Mouse (Mus musculus) forebrain, postnatal 0 days (tissue): ENCODE measurements at regions not wholly inside any gene's neighbourhood (a gene's known extent, or its start where the extent isn't known, plus 50 kb on each side); places are given as distances from the start of the nearest gene placed in this dataset.
A peak's percentile ranks its signal among the peaks of the same experiment; 100 is the strongest.

ENCODE experiments used
- ATAC-seq: fragments of 200-750 bp; cut with Nextera tagmentation; 2 replicates; pipeline ENCODE4 v1.8.0; 2017; ENCODE audit warnings: mild to moderate bottlenecking, moderate library complexity
- DNase-seq: peaks from one replicate; pipeline ENCODE4 v3.0.0-alpha.2; 2015
- H3K27ac ChIP-seq: fragments of 300-500 bp; sonication (generic); 2 replicates; pipeline ENCODE4 v1.5.1; 2014; ENCODE audit warnings: low read depth, mild to moderate bottlenecking, antibody characterized with exemption, low read length, moderate library complexity, mixed read lengths
- H3K27me3 ChIP-seq: fragments of 300-500 bp; sonication (generic); 2 replicates; pipeline ENCODE4 v1.6.1; 2014; ENCODE audit warnings: mild to moderate bottlenecking, low read length, mixed read lengths; ENCODE audit not compliant: insufficient read depth
- H3K36me3 ChIP-seq: fragments of 300-500 bp; sonication (generic); 2 replicates; pipeline ENCODE4 v1.6.1; 2014; ENCODE audit warnings: mild to moderate bottlenecking, moderate library complexity; ENCODE audit not compliant: insufficient read depth
- H3K4me1 ChIP-seq: fragments of 300-500 bp; sonication (generic); 2 replicates; pipeline ENCODE4 v1.6.1; 2014; ENCODE audit warnings: antibody characterized with exemption; ENCODE audit not compliant: insufficient read depth
- H3K4me2 ChIP-seq: fragments of 300-500 bp; sonication (generic); 2 replicates; pipeline ENCODE4 v1.6.1; 2014; ENCODE audit warnings: low read depth, mild to moderate bottlenecking, moderate library complexity
- H3K4me3 ChIP-seq: fragments of 300-500 bp; sonication (generic); 2 replicates; pipeline ENCODE4 v1.5.1; 2014; ENCODE audit warnings: low read depth, low read length, mixed read lengths
- H3K9ac ChIP-seq: fragments of 300-500 bp; sonication (generic); 2 replicates; pipeline ENCODE4 v1.6.1; 2014; ENCODE audit warnings: mild to moderate bottlenecking
- H3K9me3 ChIP-seq: fragments of 300-500 bp; sonication (generic); 2 replicates; pipeline ENCODE4 v1.6.1; 2016; ENCODE audit warnings: low read length
- CTCF ChIP-seq: sonication (generic); IDR thresholded peaks from 2 replicates; pipeline ENCODE4 v1.5.1; 2016; ENCODE audit warnings: antibody characterized with exemption, control low read depth, low read depth
- WGBS: fragments of 180-500 bp; shearing (Covaris S2); extraction: QIAGEN DNeasy Blood & Tissue Kit; methylation state at CpG from one replicate; pipeline ENCODE4 v1.1.7; 2014; 5-methylcytosine and 5-hydroxymethylcytosine counted together

DNA sequence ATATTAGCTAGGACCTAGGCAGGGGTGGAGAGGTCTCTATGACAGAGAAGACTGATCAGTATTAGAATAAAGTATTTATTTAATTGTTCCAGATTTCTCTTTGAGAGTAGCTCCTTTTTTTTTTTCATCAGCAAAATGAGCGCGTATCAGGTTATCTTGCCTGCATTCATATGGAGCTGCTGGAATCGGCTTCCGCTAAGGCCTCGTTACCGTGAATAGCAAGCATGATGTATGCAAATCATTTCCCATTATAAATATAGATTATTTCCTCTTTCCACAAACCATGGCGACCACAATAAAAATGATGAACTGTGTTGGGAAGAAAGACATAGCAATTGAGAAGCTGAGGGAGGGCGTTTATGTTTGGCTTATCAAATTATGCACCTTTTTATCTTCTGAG, 476.7 kb downstream of the Tmem132b start:
- H3K27me3 ChIP-seq, result no peaks in the 10 kb centered on the region
- no peaks in the 10 kb centered on the region for H3K36me3 ChIP-seq
- ATAC-seq (peak; percentile 47; the same call in 1 of the 2 replicates), DNase-seq (peak; percentile 41)
- H3K4me1 ChIP-seq, result peaks cover 10% of the 10 kb centered on the region; the same call in 1 of the 2 replicates
- H3K4me3 ChIP-seq, result no peak overlapping the region
- TF ChIP-seq CTCF, result no peak
- no peaks in the 10 kb centered on the region for H3K9me3 ChIP-seq
- 31% methylated on average over 8 of the region's 8 CpGs for WGBS
- no peak overlapping the region for H3K9ac ChIP-seq
- H3K4me2 ChIP-seq, result no peak overlapping the region
- 0 out of 2 replicates have a peak overlapping the region, but pooled peaks have one; percentile 29 for H3K27ac ChIP-seq

DNA sequence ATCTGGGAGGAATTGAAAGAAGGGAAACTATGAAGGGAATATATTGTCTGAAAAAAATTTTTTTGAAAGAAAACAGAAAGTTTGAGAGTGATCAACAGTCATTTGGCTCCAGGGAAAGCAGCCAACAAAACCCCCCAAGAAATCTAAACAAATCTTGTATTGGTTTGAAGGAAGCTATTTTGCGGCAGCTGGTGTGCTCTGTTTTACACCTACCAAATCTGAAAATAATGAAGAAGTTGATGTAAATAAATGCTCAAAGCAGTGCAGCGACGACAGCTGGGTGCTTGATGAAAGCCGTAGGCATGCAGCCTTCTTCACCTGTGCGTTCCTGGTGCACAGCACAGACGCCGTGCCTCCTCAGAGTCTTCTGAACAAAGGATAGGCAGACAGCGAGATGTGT, 488.2 kb downstream of the Tmem132b start:
- Histone ChIP-seq H3K4me2 (no peak overlapping the region), H3K4me3 (no peak overlapping the region), H3K27ac (no peak overlapping the region), H3K9me3 (no peaks in the 10 kb centered on the region), H3K4me1 (no peaks in the 10 kb centered on the region), H3K9ac (no peak overlapping the region), H3K27me3 (no peaks in the 10 kb centered on the region), H3K36me3 (no peaks in the 10 kb centered on the region)
- 77% methylated on average over 8 of the region's 8 CpGs for WGBS
- peak; percentile 21 for DNase-seq
- no peak for TF ChIP-seq CTCF
- no peak for ATAC-seq

DNA sequence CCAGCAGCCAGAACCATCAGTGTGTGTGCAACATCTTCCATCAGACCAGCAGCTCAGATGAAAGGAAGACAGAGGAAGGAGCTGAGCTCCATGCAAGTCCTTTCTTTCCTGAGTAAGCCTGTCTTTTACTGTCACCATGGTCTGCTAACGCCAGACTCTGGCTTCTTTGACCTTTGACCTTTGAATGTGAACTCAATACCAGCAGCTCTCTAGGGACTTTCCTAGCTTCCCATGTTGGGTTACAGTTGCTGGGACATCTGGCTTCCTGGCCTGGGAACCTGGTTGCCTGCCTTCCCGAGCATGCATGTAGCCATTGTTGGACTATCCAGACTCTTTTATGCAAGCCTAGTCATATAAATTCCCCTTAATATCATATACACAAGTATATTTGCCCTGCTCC, 492.3 kb downstream of the Tmem132b start:
- Histone ChIP-seq H3K27ac (no peak overlapping the region), H3K4me3 (no peak overlapping the region)
- no peak for TF ChIP-seq CTCF

DNA sequence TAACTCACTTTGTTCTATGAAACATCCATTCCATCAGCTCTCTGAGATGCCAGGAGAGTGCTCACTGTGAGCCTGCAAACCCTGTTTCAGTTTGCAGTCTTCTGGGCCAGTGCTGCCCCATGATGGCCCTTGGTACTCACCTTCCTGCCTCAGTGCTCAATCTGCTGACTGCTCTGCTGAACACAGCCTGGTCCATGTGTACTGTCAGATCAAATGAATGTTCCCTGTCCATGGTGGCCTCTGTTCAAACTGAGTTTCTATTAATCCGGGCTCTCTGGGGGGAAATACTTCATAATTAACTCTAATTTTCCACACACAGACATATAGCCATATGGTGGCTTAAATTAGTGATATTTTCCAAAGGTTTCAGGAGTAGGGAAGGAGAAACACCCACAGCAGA, 503.3 kb downstream of the Tmem132b start:
- no peak for TF ChIP-seq CTCF
- 63% methylated on average over 1 of the region's 1 CpGs for WGBS
- Histone ChIP-seq H3K27ac (no peak overlapping the region), H3K9ac (no peak overlapping the region), H3K4me3 (no peak overlapping the region), H3K27me3 (no peaks in the 10 kb centered on the region), H3K4me1 (no peaks in the 10 kb centered on the region), H3K9me3 (no peaks in the 10 kb centered on the region), H3K36me3 (no peaks in the 10 kb centered on the region), H3K4me2 (no peak overlapping the region)
- DNase-seq (no peak), ATAC-seq (no peak)

More for the DNA sequence above, 492.3 kb downstream of the Tmem132b start:
- Histone ChIP-seq H3K36me3 (no peaks in the 10 kb centered on the region), H3K27me3 (no peaks in the 10 kb centered on the region), H3K9ac (no peak overlapping the region), H3K4me2 (no peak overlapping the region), H3K9me3 (no peaks in the 10 kb centered on the region), H3K4me1 (no peaks in the 10 kb centered on the region)
- ATAC-seq (no peak), DNase-seq (no peak)
- WGBS, result 50% methylated on average over 2 of the region's 2 CpGs

DNA sequence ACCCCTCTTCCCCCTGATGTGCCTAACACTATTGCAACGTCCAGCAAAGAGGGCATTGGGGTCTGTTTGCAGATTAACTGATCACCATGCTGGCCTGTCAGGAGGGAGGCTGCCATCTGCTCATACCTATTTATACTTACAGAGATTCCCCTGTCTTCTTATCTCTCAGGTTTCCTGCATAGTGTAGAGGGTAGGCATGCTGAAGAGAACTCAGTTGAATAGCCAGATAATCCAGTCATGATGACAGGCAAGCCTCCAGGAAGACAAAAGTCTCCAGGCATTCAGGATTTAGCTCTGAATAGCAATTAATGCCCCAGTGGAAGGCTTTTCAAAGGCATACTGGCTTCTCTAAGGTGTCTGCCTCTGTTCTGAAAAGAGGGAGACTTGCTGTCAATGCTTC, 505.1 kb downstream of the Tmem132b start:
- TF ChIP-seq CTCF, result no peak
- H3K4me3 ChIP-seq, result no peak overlapping the region
- no peaks in the 10 kb centered on the region for H3K4me1 ChIP-seq
- no peaks in the 10 kb centered on the region for H3K36me3 ChIP-seq
- ATAC-seq (no peak), DNase-seq (no peak)
- 0% methylated on average over 1 of the region's 1 CpGs for WGBS
- H3K9ac ChIP-seq, result no peak overlapping the region
- no peak overlapping the region for H3K27ac ChIP-seq
- H3K9me3 ChIP-seq, result no peaks in the 10 kb centered on the region
- no peaks in the 10 kb centered on the region for H3K27me3 ChIP-seq
- H3K4me2 ChIP-seq, result no peak overlapping the region

DNA sequence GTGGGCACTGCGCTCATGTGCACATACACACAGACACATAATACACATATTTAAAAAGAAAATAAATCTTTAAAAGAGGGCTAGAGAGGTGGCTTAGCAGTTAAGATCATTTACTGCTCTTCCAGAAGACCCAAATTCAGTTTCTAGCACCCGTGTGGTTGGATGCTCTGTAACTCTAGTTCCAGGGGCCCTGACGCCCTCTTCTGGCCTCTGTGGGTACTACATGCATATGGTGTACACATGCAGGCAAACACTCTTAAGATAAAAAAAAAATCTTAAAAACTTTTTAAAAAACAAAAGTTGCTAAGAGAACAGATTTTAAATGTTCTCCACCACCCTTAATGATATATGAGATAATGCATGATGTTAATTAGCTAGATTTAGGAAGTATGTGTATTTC, 514.2 kb downstream of the Tmem132b start:
- no peak overlapping the region for H3K27ac ChIP-seq
- no peaks in the 10 kb centered on the region for H3K9me3 ChIP-seq
- H3K36me3 ChIP-seq, result no peaks in the 10 kb centered on the region
- peak; percentile 19; the same call in 1 of the 2 replicates for TF ChIP-seq CTCF
- 83% methylated on average over 3 of the region's 3 CpGs for WGBS
- H3K27me3 ChIP-seq, result no peaks in the 10 kb centered on the region
- no peak for ATAC-seq
- no peak for DNase-seq
- H3K4me3 ChIP-seq, result no peak overlapping the region
- no peaks in the 10 kb centered on the region for H3K4me1 ChIP-seq
- no peak overlapping the region for H3K9ac ChIP-seq
- H3K4me2 ChIP-seq, result no peak overlapping the region

DNA sequence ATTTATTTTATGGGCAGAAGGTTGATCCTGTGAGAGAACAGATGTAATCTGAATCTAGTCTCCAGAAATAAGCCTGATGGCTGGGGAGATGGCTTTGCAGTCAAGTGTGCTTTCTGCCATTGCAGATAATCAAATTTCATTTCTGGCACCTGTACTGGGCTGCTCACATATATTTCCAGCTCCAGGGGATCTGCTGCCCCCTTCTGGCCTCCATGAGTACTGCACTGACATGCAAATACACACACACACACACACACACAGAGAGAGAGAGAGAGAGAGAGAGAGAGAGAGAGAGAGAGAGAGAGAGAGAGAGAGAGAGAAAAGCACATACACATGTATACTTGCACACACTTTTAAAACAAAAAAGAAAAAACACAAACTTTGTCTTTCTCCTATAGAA, 532.1 kb downstream of the Tmem132b start:
- no peaks in the 10 kb centered on the region for H3K4me1 ChIP-seq
- DNase-seq (no peak), ATAC-seq (no peak)
- H3K9me3 ChIP-seq, result no peaks in the 10 kb centered on the region
- TF ChIP-seq CTCF, result peak; percentile 47; the same call in 1 of the 2 replicates
- no peaks in the 10 kb centered on the region for H3K27me3 ChIP-seq
- no peaks in the 10 kb centered on the region for H3K36me3 ChIP-seq
- no peak overlapping the region for H3K4me2 ChIP-seq
- no peak overlapping the region for H3K27ac ChIP-seq
- H3K4me3 ChIP-seq, result no peak overlapping the region
- H3K9ac ChIP-seq, result no peak overlapping the region
